Mouse (Mus musculus) urinary bladder, adult 18-20 months (tissue): ENCODE data around the gene Nacc1.

Source experiments
- DNase-seq, 2 experiments: peaks; one replicate each; pipeline ENCODE4 v3.0.0; 2022; ENCODE audit warnings: low spot score in 2 of 2, mixed read lengths in 2 of 2

The Nacc1 gene

DNA sequence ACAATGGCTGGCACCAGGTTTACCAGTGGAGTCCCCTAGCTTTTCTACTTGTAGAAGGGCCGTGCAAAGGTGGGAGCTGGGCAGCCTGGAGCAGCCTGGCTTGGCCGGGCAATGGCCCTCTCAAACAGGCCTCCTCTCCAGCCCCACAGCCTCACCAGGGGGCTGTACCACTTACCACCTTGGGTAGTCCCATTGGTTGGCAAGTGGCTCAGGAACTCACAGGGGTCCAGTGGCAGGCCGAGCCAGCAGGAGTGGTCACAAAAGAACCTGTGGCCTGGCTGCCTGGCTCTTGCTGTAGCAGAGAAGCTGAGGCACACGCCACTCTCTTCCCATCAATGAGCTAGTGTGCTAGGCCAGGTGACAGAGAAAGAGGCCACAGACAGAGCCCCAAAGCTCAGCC is 26.5 kb upstream of the Nacc1 start:
- DNase-seq: no peak

- no peak for DNase-seq
These were observed 25.7 kb upstream of the Nacc1 start for GRCm38 (mm10) chr8:84713381-84713780.

GRCm38 (mm10) chr8:84712759-84713120 is 25.1 kb upstream of the Nacc1 start:
- no peak for DNase-seq

DNA sequence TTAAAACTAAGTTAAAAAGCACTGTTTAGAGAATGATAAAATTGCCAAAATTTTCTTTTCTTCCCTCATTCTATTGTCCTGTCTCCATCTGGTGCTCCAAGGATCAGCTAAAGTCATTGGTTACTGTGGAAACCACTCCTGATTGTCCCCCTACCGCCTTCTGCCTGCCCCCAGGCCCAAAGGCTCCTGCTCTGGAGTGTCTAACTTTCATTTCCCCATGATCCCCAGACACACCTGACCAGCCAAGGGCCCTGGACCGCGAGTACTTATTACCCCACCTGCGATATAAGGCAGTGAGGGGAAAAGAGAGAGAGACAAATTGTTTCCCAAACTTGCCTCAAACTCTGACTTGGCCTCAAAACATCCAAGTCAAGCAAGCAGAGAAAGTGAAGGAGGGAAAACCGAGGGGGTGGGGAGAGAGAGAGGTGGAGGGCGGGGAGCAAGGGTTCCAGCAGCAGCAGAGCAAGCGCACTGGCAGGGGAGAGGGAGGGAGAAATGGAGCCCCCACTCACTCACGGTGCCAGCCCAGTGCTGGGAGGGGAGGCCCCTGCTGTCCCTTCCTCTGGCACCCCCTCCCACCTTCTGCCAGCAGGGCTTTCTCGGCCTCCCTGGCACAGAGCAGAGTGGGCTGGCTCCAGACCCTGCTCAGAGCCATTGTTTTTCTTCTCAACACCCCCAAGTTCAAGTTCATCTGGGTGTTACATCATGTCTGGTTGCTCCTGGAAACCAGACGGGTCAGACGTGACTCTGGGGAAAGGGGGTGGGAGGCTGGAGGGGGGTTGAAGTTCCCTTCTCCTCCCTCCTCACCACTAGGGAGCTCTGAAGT is 24.5 kb upstream of the Nacc1 start:
- no peak for DNase-seq

- no peak for DNase-seq
These were observed 23.6 kb upstream of the Nacc1 start for GRCm38 (mm10) chr8:84711312-84711711.

GRCm38 (mm10) chr8:84709931-84710330 is 22.3 kb upstream of the Nacc1 start:
- DNase-seq: no peak

DNA sequence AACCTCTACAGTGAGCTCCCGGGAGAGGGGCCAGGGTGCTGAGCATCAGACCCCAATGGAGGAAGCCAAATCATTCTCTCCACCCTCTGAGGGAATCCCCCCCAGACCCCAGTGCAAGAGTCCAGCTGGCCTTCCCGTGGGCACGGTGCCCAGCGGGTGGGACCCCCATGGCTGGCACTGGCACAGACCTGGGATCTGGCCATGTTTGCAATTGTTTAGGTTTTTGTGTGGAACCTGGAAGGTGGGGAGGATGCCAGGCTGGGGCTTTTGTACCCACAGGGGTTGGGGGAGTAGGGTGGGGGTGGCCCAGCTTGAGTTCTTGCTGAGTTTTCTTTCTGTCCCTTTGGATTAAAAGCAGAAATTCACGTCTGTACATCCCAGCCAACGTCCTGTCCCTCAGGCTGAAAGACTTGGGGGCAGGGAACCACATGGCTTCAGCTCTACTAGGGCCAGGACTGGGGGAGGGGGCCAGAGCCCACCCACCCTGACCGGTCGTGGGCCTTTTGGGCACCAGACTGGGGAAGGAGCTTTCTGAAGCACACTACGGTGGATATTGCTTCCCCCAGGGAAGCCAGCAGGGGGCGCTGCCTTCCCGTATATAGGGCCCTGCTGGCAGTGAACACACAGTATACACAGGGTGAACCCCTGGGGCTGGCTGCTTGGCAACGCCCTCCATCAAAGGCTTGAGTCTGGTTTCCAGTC is 21.3 kb upstream of the Nacc1 start:
- DNase-seq: peak; percentile 70 to 77

DNA sequence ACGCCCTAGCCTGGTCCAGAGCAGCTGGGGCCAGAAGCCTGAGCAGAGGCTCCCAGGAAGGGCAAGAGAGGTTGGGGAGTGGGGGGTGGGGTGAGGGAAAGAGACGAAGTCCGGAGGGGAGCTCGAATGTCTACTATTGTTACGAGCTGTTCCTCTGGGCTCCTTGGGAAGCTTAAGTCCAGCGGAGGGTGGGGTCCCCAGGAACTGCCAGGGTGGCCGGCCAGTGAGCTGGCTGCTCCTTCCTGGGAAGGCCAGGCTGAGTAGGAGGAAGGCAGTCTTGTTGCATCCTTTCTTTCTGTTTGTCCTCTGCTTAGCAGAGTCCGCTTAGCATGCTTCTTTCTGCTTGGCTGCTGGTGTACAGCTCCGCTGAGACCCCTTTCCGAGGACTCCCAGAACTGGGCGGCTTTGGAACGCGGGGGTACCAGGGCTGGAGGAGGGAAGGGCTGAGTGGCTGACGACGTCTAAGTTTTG is 20.4 kb upstream of the Nacc1 start:
- DNase-seq: no peak

- peak; percentile 73 to 76 for DNase-seq
These were observed 19.7 kb upstream of the Nacc1 start for GRCm38 (mm10) chr8:84707267-84707883.

GRCm38 (mm10) chr8:84706610-84707266 is 19.1 kb upstream of the Nacc1 start:
- DNase-seq: no peak

- DNase-seq: no peak
These were observed 18.3 kb upstream of the Nacc1 start for GRCm38 (mm10) chr8:84705960-84706359.

DNA sequence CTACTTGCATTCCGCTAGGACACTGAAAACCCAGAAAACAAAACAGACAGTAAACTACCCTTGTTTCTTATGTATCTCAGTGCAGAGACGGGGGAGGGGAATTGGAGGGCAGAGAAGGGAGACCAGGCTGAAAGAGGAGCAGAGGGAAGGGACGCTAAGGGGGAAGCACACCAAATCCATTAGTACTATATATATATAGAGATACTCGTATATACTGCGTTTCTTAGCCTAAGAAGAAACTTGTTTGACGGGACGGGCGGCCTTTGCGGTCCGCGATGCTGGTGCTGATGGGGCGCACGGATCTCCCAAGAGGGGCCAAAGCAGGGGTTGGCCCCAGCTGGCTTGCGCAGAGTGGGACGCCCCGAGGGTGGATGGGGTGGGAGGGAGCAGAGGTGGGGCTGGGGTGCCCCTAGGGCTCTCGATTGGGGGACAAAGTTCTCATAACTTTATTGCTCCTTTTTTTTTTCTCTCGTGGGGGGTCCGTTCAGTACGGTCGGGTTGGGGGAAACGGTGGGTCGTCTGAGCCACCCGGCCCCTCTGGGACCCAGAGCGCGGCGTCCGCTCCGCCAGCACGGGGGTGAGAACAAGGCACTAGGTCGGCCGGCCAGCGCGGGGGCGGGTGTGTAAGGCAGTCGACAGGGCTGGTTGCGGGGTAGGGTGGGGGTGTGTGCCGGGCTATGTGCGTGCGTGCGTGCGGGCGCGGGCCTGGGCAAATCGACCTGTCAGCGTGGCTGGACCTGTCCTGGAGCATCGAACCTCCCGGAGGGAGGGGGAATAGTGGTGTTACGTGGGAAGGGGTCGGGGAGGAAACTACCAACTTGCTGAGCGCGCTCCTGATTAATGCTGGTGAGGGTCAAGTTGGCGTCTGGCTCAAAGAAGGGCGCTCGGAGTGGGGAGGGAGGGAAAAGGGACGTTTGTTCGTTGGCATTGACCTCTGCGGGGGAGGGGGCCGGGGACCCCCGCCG is 17.5 kb upstream of the Nacc1 start:
- DNase-seq: no peak

DNA sequence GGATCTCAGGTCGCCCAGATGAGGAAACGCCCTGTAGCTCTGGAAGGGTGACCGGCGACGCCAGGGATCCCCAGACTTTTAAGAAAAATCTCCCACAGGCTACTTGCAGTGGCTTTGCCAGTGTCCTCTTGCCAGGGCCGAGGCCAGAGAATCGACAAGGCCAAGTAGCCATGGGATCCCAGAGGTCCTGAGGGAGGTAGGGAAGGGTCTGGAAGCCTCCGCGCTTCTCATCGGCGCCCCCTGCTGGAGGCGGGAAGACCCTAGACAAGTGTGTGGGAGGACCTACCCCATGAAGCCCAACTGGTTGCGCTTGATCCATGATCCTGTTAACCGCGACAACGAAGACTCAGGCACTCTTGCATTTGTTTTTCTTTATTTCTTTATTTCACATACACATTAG is 16.7 kb upstream of the Nacc1 start:
- DNase-seq: no peak

GRCm38 (mm10) chr8:84703466-84704249 is 16.0 kb upstream of the Nacc1 start:
- no peak for DNase-seq

DNA sequence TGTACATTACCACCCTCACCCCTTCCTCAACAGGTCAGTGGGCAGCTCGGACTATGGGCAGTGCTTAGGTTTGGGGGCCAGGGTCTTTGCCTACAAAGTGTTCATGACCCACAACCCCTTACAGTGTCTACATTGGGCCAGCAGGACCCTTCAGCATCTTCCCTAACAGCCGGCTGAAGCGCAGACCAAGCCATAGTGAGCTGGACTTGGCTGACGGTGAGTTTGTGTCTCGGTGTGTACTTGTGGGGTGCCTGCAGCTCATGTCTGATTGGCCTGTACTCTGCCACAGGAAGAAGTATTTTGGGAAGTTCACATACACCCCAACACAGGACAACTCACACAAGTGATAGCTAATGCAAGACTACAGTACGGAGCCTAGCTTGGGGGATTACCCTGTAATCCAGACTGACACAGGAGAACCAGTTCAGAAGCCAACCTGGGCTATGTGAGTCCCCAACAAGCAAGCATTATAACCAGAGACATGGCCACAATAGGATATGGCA is 15.4 kb upstream of the Nacc1 start:
- DNase-seq: no peak

- no peak for DNase-seq
These were observed 14.9 kb upstream of the Nacc1 start for GRCm38 (mm10) chr8:84702561-84702960.

DNA sequence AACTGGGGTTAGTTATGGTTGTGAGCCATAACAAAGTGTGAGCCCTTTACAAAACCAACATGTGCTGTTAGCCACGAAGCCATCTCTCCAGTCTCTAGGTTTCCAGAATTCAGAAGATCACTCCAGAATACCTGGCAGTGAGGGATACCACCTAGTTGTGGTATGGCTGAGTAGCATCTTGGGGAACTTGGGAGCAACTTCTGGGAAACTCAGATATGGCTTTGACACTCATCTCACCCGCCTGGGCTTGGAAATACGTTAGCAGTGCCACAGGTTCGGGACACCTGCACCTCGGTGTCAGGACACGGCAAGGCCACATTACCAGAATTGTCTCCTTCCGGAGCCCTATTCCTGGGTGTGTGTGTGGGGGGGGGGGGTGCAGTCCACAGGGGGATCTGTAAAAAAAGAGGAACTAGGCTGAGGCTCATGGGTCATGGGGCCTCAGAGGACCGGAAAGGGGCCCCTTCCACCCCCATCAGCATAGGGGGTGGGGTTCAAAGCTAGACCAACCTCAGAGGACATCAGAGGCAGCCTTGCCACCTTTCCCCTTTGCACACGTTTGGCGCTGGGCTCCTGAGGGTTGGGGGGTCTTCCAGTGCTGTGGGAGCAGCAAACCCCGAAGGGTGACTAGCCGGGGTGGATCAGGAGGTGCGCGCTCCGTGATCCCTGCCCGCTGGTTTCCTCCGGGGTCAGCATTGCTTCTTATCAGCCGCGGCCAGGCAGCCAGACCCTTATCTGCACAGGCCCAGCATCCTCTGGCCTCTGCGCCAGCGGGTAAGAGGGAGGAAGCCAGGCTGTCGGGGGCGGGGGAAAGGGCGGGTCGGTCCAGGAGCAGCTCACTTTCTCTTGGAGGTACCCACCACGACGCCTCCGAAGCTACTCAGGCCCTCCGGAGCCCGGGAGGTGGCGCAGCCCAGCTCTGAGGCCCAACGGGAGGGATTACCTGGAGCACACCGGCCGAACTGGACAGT is 13.6 kb upstream of the Nacc1 start, which contains the start of gene Lyl1:
TSS of gene Lyl1 (plus strand) at position 517 of the 971 bp plus-strand sequence.
- no peak for DNase-seq

DNA sequence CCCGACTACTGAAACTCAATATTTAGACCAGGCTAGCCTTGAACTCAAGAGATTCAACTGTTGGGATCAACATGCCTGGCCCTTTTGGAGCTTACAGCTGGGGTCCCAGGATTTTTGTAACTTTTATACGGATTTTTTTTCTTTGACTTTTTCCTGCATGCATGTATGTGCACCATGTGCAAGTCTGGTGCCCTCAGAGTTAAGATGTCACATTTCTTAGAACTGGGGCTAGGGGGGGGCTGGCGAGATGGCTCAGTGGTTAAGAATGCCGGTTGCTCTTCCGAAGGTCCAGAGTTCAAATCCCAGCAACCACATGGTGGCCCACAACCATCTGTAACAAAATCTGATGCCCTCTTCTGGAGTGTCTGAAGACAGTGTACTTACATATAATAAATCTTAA is 12.9 kb upstream of the Nacc1 start:
- no peak for DNase-seq

GRCm38 (mm10) chr8:84699861-84700322 is 12.2 kb upstream of the Nacc1 start:
- DNase-seq: no peak
